Mouse (Mus musculus): Measurements from ENCODE around the gene Pdcd4. TPM values are rescaled to one million over a fixed set of nuclear protein-coding genes. Genes with fewer than 3 reads are reported as not detected.
A peak's percentile ranks its signal among the peaks of the same experiment; 100 is the strongest.

Pdcd4 gene
- total RNA-seq, 2 experiments from 2014 or later = 102 to 114 TPM

DNA sequence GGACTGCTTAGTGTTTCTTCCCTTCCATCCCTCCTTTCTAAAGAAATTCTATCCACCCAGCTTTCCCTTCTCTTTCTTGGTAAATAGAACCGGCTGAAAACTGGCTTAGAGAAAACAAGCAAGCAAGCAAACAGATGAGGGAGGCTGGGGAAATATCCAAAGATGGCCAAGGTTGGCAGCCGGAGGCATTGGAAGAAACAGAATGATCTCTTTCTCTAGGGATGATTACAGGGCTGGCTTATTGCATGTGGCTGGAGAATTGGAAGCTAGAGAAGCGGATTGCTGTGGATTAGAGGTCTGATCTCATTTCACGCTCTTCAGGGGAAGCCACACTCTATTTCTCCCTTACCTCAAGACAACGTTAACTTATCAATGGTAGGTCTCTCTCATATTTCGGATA, 16.8 kb upstream of the Pdcd4 start:
- Histone ChIP-seq H3K4me3 (no peak overlapping the region), H3K27ac (no peak overlapping the region)
- intact Hi-C loops (cut with DNase I) = no loop called here
- DNase-seq (ENCODE audit: extremely low spot score in 1 of 2, low spot score in 2 of 2) = no peak
- no peak for TF ChIP-seq CTCF (IDR thresholded peaks at IDR 0.05)

DNA sequence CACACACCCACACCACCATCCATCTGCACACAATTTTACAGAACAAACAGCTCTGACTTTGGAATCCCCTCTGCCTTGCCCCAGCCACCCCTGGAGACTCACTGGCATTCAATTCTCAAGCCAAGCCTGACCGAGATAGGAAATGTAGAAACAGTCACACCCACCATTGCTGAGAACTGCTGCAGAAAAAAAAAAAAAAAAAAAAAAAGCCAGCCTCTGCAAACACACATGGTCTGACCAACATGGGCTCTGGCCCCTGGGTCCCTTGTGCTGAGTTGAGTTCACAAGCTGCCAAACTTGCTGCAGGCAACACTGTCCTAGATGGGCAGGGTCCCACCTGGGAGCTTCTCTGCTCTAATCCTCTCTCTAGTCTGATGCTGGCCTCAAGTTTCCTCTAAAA, 14.3 kb upstream of the Pdcd4 start:
- TF ChIP-seq CTCF (IDR thresholded peaks at IDR 0.05) = no peak
- intact Hi-C loops (cut with DNase I) = no loop called here
- no peak overlapping the region for H3K27ac ChIP-seq
- DNase-seq (ENCODE audit: extremely low spot score in 1 of 2, low spot score in 2 of 2) = no peak
- H3K4me3 ChIP-seq = no peak overlapping the region

DNA sequence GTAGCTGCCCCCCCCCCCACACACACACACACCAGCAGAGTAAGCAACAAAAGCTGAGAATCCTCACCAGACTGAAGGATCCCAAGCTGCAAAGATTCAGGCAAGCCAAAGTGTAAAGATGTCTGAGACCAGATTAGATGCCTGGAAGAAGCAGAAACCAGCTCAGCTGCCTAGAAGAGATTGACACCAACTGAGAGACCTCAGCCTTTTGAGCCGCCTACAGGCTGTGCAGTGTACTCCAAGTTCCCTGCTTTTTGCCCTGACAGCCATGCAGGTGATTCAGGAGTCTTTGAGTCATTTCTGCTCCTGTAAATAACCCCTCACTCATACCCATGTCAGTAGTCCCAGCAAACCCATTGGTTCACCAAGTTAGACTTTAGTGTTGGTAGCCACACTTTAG, 11.6 kb upstream of the Pdcd4 start:
- intact Hi-C loops (cut with DNase I) = no loop called here
- H3K27ac ChIP-seq = no peak overlapping the region
- no peak for DNase-seq (ENCODE audit: extremely low spot score in 1 of 2, low spot score in 2 of 2)
- TF ChIP-seq CTCF (IDR thresholded peaks at IDR 0.05) = no peak
- no peak overlapping the region for H3K4me3 ChIP-seq

DNA sequence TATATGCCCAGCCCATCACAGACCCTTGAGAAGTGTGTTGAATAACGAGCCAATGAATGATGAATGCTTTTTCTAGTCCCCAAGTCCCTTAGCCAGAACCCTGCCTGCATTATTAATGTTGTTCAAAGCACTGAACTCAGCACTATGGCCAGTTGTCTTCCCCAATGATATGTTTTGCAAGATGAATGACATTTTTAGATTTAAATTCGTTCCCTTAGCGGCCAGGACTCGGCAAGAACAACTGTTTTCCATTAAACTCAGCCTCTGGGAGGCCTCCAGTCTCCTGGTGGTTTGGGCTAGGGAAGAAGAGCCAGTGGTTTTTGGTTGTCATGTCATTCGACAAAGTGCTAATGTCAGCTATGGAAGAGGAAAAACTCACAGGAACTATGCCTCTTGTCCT, 10.2 kb upstream of the Pdcd4 start:
- no peak overlapping the region for H3K4me3 ChIP-seq
- DNase-seq (ENCODE audit: extremely low spot score in 1 of 2, low spot score in 2 of 2) = no peak
- intact Hi-C loops (cut with DNase I) = no loop called here
- H3K27ac ChIP-seq = no peak overlapping the region
- no peak for TF ChIP-seq CTCF (IDR thresholded peaks at IDR 0.05)

DNA sequence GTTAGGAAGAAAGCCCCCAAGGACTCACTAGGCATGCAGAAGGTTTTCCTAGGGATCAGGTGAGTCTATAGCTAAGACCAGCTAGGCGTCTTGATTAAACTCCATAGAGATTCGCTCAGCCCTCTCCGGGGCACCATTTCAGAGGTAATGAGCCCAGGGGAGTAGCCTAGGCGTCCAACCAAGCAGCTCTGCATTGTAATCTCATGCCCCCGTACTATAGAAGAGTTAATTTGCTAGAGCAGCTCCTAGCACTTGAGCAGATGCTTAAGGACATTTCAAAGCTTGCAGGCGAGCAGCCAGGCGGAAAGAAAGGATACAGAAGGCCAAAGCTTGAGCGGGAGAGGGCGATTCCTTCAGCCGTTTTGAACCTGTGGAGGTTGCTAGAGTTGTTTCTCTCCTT, 6.6 kb upstream of the Pdcd4 start:
- H3K4me3 ChIP-seq = no peak overlapping the region
- TF ChIP-seq CTCF (IDR thresholded peaks at IDR 0.05) = no peak
- no peak for DNase-seq (ENCODE audit: extremely low spot score in 1 of 2, low spot score in 2 of 2)
- no peak overlapping the region for H3K27ac ChIP-seq
- intact Hi-C loops (cut with DNase I) = no loop called here

DNA sequence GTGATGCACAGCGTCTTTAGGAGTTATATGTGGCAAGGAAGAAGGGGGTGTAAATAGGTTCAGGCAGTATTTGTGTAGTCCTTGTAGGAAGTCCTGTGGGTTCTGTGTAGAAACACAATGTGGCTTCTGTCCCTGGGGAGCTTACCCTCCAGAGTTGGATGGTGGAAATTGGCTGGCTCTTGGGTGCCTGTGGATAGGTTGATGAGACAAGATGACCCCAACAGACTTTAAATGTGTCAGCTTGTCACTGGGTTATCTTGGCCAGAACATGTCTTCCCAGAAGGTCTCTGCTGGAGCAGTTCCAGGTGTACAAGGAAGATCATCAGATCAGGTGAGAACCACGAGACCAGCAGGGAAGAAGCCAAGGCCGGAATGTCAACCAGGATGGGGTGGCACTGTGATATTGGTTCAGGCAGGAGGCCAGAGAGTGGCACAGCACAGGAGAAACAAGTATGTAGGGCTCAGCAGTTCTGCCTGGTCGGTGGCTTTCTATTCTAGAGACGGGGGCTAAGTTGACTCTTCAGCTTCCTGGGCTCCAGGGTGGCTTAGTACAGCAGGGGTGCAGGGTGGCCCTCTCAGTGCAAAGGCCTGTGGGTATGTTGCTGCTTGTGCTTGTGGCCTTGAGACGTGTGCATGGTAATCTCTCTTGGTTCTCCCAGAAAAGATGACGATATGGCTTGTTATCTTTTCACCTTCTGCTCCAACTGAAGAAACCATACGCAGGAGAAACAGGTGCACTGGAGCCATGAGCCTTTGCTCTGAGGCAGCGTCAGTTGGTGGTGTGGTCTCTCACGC, 5.3 kb upstream of the Pdcd4 start:
- no peak overlapping the region for H3K4me3 ChIP-seq
- TF ChIP-seq CTCF (IDR thresholded peaks at IDR 0.05) = no peak
- intact Hi-C loops (cut with DNase I) = no loop called here
- DNase-seq (ENCODE audit: extremely low spot score in 1 of 2, low spot score in 2 of 2) = no peak
- no peak overlapping the region for H3K27ac ChIP-seq

DNA sequence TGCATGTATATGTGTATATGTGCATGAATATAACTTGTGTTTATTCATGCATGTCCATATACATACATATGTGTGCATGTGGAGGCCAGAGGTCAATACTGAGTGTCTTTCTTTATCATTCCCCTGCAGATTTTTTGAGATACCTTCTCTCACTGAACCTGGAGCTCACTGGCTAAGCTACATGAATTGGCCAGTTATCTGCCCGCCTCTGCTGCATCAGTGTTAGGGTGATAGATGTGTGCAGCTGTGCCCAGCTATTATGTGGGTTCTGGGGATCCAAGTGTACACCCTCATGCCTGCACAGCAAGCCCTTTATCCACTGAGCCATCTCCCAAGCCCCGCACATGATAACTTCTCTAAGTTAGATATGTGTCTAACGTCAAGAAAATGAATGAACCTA, 4.2 kb upstream of the Pdcd4 start:
- no peak overlapping the region for H3K27ac ChIP-seq
- no peak for TF ChIP-seq CTCF (IDR thresholded peaks at IDR 0.05)
- no peak overlapping the region for H3K4me3 ChIP-seq
- intact Hi-C loops (cut with DNase I) = no loop called here
- DNase-seq (ENCODE audit: extremely low spot score in 1 of 2, low spot score in 2 of 2) = no peak

DNA sequence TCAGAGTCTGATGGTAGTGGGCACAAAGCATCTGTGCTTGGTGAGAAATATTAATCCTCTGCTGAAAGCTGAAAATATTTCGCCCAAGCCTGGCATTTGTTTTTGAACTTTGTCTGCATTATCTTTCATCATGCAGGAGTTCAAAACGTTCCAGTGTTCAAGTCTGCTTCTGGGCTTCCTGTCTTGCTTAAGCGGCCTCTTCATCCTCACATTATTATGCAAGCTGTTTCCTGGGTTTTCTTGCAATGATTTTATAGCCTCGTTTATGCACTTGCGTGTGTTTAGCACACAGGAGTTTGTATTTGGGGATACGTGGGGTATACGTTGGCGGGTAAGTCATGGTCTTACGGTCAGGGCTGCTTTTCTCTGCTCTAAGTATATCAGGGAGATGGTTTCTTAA, 3.7 kb upstream of the Pdcd4 start:
- no peak overlapping the region for H3K4me3 ChIP-seq

DNA sequence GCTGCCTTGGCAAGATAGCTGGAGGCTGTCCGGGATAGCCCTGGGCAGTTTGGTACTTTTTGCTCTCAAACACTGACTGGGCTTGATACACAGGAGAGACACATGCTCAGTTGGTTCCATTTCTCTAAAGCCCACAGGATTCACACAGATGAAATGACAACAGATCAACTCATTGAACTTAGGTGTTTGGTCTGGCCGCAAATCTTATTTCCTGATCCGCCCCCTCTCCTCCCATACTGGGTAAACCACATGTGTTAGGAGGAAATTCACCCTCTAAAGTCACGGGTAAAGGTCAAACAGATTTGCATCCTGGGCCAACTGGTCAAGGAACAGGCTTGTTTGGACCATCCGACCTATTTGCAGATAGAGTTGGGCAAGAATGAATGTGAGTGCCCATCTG, 2.5 kb upstream of the Pdcd4 start:
- DNase-seq (ENCODE audit: extremely low spot score in 1 of 2, low spot score in 2 of 2) = no peak
- intact Hi-C loops (cut with DNase I) = no loop called here
- TF ChIP-seq CTCF (IDR thresholded peaks at IDR 0.05) = no peak
- Histone ChIP-seq H3K27ac (no peak overlapping the region), H3K4me3 (no peak overlapping the region)

More for the DNA sequence above, 3.7 kb upstream of the Pdcd4 start:
- no peak for TF ChIP-seq CTCF (IDR thresholded peaks at IDR 0.05)
- DNase-seq (ENCODE audit: extremely low spot score in 1 of 2, low spot score in 2 of 2) = no peak
- no peak overlapping the region for H3K27ac ChIP-seq
- intact Hi-C loops (cut with DNase I) = no loop called here

DNA sequence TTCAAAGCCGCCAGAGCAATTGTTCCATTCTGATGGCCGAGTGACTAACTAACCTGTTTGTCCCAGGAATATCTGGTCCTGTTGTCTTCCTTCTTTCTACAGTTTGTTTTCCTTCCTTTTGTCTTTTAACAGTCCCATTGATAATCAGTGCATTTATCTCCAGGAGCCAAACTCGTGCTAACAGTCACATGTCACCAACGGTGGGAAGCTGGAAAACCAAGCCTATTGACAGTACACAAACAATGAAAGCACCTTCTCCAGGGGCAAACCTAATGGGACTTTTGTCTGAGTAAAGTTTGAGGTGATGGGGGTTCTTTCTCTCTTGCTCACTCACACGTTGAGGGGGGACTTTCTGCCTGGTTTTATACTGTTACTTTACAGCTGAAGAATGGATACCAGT, 1.8 kb upstream of the Pdcd4 start:
- no peak for DNase-seq (ENCODE audit: extremely low spot score in 1 of 2, low spot score in 2 of 2)
- Histone ChIP-seq H3K4me3 (no peak overlapping the region), H3K27ac (no peak overlapping the region)
- intact Hi-C loops (cut with DNase I) = no loop called here
- no peak for TF ChIP-seq CTCF (IDR thresholded peaks at IDR 0.05)

DNA sequence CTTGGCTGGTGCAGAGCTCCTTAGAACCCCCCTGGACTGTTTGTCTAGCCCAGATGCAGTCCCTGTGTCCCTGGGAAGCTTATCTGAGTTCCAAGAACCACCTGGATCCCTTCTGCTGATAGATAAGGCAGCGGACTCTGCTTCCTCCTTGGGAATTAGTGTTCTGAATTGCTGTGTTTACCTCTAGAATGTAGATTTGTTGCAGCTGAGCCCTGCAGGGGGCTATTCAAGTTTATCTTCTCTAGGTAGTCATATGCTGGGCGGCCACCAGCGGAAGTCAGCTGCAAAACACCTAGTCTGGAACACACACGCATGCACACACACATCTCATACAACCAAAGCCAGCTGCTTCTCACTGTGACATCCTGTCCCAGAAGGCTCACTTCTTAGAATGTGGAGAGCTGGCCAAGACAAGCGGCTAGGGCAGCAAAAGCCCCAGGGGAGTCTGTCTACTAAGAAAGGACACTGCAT, 1.2 kb upstream of the Pdcd4 start:
- TF ChIP-seq CTCF (IDR thresholded peaks at IDR 0.05) = peak; percentile 2; the same call in 1 of the 2 replicates
- intact Hi-C loops (cut with DNase I) = no loop called here

DNA sequence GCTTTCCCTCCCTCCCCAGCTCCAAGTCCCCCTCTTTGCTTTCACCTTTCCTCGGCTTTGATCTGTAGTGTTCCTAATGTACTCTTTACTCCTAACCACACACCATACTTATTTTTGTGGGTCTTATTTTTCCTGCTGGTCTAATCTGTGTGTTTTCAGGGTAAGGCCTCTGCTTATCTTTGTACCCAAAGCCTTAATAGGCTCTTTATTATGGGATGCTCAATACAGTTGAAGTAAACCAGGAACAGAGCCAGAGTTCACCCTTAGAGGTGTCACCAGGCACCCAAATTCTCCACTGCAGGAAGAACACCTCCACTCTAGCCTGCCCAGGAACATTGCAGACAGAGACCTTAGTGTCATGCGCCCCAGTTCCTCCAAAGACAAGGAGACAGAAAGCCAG, 462 bp upstream of the Pdcd4 start:
- intact Hi-C loops (cut with DNase I) = no loop called here
- no peak for DNase-seq (ENCODE audit: extremely low spot score in 1 of 2, low spot score in 2 of 2)
- Histone ChIP-seq H3K27ac (no peak overlapping the region), H3K4me3 (no peak overlapping the region)
- TF ChIP-seq CTCF (IDR thresholded peaks at IDR 0.05) = no peak

More for the DNA sequence above, 1.2 kb upstream of the Pdcd4 start:
- Histone ChIP-seq H3K27ac (no peak overlapping the region), H3K4me3 (no peak overlapping the region)
- DNase-seq (ENCODE audit: extremely low spot score in 1 of 2, low spot score in 2 of 2) = no peak

DNA sequence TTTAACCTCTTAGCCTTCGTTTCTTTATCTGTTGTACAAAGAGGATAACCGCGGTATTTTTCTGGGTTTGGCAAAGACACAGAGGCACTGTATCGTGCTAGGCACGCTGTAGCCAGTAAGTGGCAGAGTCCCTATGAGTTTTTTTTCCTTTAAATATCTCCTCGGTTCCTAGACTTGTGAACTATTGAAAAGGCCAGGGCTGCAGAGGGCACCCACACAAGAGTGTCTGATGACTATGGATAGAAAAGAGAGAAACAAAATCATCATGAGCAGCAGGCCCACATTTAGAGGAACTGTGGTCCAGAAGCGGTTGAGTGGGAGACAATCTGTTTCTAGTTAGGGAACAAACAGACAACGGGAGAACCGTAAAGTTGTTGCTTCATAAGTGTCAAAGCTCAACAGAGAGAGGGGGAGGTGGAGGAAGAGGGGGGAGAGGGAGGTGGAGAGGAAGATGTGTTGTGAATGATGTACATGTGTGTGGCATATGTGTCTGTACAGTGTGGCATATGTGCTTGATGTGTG, 868 bp downstream of the Pdcd4 start:
- TF ChIP-seq CTCF (IDR thresholded peaks at IDR 0.05) = no peak
- H3K4me3 ChIP-seq = no peak overlapping the region
- intact Hi-C loops (cut with DNase I) = no loop called here
- H3K27ac ChIP-seq = no peak overlapping the region
- DNase-seq (ENCODE audit: extremely low spot score in 1 of 2, low spot score in 2 of 2) = no peak

All from left cerebral cortex, adult 2 months (tissue).